Mouse (Mus musculus) right cerebral cortex, postnatal 36 days (tissue): Measurements from ENCODE around the gene Adamts14.
A peak's percentile ranks its signal among the peaks of the same experiment; 100 is the strongest.

Experiments used
- DNase-seq, 2 experiments: peaks; one replicate each; pipeline ENCODE4 v3.0.0; 2022; ENCODE audit warnings: low spot score in 2 of 2, mixed read lengths in 1 of 2

The Adamts14 gene

GRCm38 (mm10) chr10:61179927-61180326 lies 93.3 kb downstream of the Adamts14 start:
- DNase-seq: no peak

- DNase-seq: no peak
Measured at GRCm38 (mm10) chr10:61178687-61179086, 94.6 kb downstream of the Adamts14 start.

- DNase-seq: no peak
Measured at GRCm38 (mm10) chr10:61177751-61178150, 95.5 kb downstream of the Adamts14 start.

- DNase-seq: no peak
Measured at GRCm38 (mm10) chr10:61176221-61176790, 96.9 kb downstream of the Adamts14 start.

GRCm38 (mm10) chr10:61175442-61176204 lies 97.6 kb downstream of the Adamts14 start:
- peak in 1 of 2 experiments; percentile 8 for DNase-seq

- no peak for DNase-seq
Measured at GRCm38 (mm10) chr10:61174711-61175441, 98.4 kb downstream of the Adamts14 start.

- no peak for DNase-seq
Measured at GRCm38 (mm10) chr10:61172496-61172895, 100.7 kb downstream of the Adamts14 start.

- DNase-seq: no peak
Measured at GRCm38 (mm10) chr10:61171654-61172053, 101.6 kb downstream of the Adamts14 start, which contains the start of gene Tbata. TSS of gene Tbata (plus strand) at chr10:61171954.

- DNase-seq: no peak
Measured at GRCm38 (mm10) chr10:61168393-61168792, 104.8 kb downstream of the Adamts14 start.

GRCm38 (mm10) chr10:61167333-61168096 lies 105.7 kb downstream of the Adamts14 start:
- no peak for DNase-seq

- DNase-seq: no peak
Measured at GRCm38 (mm10) chr10:61162366-61162765, 110.9 kb downstream of the Adamts14 start.

- no peak for DNase-seq
Measured at GRCm38 (mm10) chr10:61160671-61161070, 112.6 kb downstream of the Adamts14 start.

GRCm38 (mm10) chr10:61160089-61160488 lies 113.1 kb downstream of the Adamts14 start:
- DNase-seq: no peak

GRCm38 (mm10) chr10:61158594-61158993 lies 114.6 kb downstream of the Adamts14 start:
- DNase-seq: no peak

- no peak for DNase-seq
Measured at GRCm38 (mm10) chr10:61156453-61156852, 116.8 kb downstream of the Adamts14 start.

- DNase-seq: no peak
Measured at GRCm38 (mm10) chr10:61155611-61156010, 117.6 kb downstream of the Adamts14 start.

- no peak for DNase-seq
Measured at GRCm38 (mm10) chr10:61152131-61152530, 121.1 kb downstream of the Adamts14 start.

- no peak for DNase-seq
Measured at GRCm38 (mm10) chr10:61150616-61151015, 122.6 kb downstream of the Adamts14 start.

- DNase-seq: no peak
Measured at GRCm38 (mm10) chr10:61149476-61149875, 123.8 kb downstream of the Adamts14 start.

GRCm38 (mm10) chr10:61147157-61148040 lies 125.8 kb downstream of the Adamts14 start, which contains the start of gene Sgpl1:
TSS of gene Sgpl1 (minus strand) at chr10:61147703.
- peak; percentile 82 to 83 for DNase-seq
